Mouse (Mus musculus) megakaryocyte, adult 5-6 weeks (primary cell): ENCODE measurements around the gene Map7d1. TPM values are rescaled to one million over a fixed set of nuclear protein-coding genes. Genes with fewer than 3 reads are reported as not detected.
A peak's percentile ranks its signal among the peaks of the same experiment; 100 is the strongest.

ENCODE experiments used
- ATAC-seq: 2 replicates; pipeline ENCODE4 v1.8.0; 2016; ENCODE audit warnings: mild to moderate bottlenecking, inconsistent platforms; ENCODE audit not compliant: poor library complexity, severe bottlenecking
- total RNA-seq, 2 experiments: library from RNA; stranded (forward) in 1 of 2; stranded (reverse) in 1 of 2; fragments of 153-499, 151-499 nt in 1 of 2; fragments of 221-1000, 200-1000 nt in 1 of 2; gene quantifications; 2 replicates each; pipeline versions ENCODE4 v1.2.3 to v1.2.4; 2015 to 2017

Map7d1 gene
- total RNA-seq, 2 experiments from 2014 or later, result 43.9 to 71.3 TPM

DNA sequence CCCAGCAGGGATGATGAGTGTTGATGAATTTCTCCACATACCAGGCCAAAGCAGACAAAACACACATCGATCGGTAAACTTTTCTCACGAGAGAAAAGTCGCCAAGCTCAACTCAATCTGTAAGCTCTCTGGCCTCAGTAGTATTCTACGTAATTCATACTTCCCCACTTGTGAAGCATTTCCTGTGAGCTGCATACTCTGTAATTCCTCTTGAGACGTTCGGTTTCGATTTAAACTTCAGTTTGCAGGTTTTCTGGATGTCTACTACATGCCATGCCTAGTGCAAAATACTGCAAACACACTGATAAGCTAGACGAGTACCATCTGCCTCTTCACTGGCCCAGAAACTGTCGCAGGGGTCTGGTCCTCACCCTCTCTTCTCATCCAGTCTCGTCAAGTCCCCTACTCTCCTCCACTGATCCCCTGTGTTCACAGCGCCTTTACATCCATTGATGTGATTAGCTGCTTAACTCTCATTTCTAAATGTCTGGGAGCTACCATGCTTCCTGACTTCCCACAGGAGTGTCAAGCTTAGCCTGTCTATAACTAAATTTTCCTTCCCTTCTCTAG lies 51.4 kb downstream of the Map7d1 start:
- ATAC-seq, result no peak

DNA sequence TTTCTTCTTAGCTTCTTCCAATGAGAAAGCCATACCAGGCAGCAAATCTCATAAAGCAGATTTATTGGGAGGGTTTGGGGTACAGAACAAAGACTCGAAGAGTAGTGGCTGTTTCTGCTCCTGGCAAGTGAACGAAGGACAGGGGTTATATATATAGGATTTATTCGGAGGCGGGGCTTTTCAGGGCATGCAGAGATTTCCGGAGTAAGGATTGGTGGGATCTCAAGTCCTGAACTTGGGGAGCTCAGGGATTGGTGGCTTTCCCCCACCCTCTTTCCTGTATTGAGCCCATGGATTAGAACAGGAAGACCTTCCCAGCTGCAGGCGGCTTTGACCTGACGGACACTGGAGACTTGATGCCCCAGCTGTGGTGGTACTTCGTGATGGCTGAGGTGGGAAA lies 52.1 kb downstream of the Map7d1 start:
- ATAC-seq, result no peak

DNA sequence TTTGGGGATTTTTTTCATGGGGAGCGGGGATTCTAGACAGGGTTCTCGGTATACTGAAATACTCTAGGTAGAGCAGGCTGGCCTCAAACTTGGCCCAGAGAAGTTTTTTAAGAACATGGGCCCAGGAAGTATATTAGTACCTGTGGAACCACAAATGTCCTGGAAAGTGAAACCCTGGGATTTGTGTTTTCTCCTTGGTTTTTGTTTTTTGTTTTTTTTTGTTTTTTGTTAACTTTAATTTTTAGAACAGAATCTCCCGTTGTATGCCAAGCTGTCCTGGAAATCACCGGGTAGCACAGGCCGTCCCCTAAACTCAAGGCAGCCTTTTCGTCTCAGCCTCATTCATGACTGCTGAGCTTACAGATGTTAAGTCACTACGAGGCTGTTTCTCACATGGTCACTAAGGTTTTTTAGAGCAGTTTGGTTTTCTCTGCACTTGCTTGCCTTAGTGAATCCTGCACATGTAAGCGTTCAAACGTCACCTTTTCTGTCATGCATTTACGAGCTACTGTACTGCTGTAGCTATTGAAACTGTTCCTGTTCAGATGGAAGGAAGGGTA lies 52.7 kb downstream of the Map7d1 start:
- ATAC-seq, result no peak

DNA sequence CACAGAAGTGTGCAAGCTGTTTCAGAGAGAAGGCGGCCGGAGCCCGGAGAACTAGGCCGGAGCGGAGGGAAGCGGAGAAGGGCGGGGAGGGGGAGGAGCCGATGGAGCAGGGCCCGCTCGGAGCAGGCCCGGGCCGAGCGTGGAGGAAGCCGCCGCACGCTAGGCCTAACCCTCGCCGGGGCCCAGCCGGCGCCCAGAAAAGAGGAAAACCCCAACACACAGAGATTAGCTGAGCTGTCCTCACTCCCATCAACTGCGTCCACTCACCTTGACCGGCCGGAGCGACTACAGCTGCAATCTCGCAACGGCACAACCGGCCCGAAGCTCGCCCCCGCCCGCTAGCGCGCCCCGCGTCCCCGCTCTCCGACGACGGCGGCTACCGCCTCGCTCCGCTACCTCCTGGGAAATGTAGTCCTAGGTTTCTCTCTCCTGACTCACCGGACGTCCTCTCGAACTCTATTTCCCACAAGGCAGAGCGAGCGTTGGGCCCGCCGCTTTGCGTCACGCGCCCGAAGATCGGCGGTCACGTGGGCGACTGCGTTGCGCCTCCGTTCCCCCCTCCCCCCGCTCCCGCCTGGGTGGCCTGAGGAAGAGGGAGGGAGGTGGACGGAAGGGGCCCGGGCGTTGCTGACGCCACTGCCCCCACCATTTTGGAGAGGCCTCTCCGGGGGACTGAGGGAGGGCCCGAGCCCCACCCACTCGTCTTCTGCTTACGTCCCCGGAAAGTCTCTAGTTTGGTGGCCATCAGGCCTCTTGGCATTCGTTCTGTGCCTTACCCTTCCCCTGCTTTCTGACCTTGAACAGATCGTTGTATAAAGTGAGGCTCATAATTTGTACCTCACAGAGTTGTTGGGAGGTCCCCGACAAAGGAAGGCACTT lies 53.6 kb downstream of the Map7d1 start, which contains the start of gene Thrap3:
TSS of gene Thrap3 (minus strand) at position 458 of the 879 bp plus-strand sequence.
- peak; percentile 87 for ATAC-seq

DNA sequence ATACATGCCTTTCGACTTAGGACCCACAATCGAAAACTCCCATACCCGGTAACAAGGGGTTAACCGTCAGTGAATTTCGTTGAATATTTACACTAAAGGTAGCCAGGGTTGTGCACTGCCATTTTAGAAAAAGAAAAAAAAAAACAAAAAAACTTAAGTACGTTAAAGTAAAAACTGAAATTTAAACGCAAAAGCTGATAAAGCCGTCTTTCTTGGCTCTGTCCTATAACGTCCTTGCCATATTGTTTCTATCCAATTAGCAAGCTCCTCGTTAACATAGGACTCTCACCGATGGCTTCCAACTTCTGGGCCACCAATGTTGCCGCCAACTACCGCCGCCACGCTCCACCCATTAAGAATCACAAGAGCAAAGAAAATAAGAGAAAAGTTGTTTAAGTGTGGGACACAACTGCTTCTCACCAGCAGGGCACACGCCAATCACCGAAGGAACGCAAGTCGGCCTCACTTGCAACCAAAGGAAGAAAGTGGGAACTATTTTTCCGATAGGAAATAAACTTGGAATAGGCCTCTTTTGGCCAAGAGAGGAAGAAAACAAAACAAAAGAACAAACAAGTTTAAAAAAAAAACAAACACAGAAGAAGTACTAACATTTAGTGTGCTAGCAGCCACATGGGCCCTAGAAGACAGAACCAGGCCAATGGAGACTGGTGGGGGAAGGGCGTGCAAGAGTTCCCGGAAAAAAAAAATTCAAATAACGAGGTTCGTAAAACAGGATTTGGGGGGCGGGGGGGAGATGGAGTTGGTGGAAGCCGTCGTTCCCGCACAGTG lies 54.4 kb downstream of the Map7d1 start:
- ATAC-seq, result peak; percentile 8; the same call in 1 of the 2 replicates

DNA sequence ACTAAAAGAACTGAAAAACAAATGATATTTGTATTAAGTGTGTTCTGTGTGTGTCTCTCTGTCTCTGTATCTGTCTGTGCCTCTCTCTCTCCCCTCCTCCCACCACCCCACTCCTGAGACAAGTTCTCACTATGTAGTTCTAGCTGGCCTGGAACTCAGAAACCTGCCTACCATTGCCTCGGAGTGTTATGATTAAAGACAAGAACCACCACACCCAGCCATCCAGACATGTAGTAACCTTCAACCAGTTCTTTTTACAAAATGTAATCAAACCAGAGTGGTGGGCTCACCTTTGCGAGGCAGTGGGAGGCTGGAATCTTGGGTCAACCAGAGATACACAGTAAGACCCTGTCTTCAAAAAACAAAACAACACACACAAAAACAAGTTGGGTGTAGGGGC lies 55.5 kb downstream of the Map7d1 start:
- no peak for ATAC-seq

DNA sequence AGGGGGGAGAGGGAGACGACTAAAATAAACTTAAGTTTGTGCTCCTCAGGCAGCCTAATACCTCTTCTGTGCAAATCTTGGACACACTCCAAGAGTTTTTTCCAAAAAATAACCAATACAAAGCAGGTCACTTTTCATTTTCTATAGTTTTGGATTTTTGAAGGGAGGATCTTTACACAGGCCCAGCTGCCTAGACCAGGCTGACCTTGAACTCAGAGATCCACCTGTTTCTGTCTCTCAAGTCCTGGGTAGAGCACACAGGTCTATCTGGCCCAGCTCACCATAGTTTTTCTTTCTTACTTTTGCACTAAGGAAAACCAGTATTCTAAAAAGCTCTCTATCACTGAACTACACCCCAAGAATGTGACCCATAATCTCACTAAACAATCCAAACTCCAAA lies 56.1 kb downstream of the Map7d1 start:
- no peak for ATAC-seq

DNA sequence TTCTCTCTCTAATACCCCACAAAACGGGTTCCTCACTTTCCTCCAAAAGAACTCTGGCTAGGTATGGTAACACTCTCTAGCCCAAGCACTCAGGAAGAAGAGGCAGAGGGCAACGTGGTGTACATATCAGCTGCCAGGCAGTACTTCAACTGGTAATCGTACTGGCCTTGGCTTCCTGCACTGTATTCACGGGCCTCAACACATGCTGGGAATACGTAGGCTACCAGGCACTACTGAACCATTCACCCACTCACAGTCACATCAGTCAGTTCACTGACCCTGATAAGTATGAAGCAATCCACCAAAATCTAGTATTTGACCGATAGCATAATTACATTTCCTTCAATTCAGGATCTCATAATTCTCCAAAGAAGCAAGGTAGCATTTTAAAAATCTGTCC lies 56.6 kb downstream of the Map7d1 start:
- ATAC-seq, result no peak

DNA sequence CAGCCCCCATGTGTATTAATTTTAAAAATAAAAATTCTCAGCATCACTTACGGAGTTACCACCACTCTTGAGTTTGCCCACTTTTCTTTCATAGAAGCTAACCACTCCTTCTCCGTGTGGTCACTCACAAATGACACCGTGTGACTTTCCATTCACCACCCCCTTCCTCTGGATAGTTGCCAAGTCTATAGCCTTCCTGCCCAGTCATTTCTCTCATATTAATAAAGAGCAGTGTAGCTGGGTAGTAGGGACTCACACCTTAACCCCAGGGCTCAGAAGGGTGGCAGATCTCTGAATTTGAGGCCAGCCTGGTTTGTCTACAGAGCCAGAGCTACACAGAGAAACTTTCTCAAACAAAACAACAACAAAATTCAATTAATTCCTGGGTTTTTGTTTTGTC lies 58.7 kb downstream of the Map7d1 start:
- ATAC-seq, result peak; percentile 15; the same call in 1 of the 2 replicates

DNA sequence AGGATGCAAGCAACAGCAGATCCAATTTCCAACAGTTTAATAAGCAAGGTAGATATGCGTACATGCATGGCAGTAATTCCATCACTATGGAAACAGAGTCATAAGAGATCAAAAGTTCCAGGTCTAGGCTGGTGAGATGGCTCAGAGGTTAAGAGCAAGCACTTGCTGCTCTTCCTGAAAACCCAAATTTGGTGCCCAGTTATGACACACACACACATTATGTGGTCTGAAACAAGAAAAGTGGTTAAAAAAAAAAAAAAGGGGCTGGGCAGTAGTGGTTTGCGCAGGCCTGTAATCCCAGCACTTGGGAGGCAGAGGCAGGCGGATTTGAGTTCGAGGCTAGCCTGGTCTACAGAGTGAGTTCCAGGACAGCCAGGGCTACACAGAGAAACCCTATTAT lies 61.2 kb downstream of the Map7d1 start:
- ATAC-seq, result 0 out of 2 replicates have a peak, but pooled peaks have one; percentile 24

DNA sequence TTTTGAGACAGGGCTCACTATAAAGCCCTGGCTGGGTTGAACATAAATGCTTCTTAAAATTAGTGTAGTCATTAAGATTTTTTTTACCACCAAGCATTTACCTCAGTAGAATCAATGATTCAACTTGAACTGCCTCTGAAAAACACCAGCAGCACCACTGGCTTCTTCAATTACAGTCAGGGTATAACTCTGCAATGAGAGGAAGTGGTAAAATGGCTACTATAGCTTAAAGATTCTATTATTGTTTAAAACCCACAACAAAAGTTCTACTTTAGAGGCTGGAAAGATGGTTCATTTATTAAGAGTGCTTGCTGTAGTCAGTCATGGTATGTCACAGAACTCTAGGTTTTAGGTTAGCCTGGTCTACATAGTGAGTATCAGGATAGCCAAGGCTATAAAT lies 61.9 kb downstream of the Map7d1 start:
- no peak for ATAC-seq

DNA sequence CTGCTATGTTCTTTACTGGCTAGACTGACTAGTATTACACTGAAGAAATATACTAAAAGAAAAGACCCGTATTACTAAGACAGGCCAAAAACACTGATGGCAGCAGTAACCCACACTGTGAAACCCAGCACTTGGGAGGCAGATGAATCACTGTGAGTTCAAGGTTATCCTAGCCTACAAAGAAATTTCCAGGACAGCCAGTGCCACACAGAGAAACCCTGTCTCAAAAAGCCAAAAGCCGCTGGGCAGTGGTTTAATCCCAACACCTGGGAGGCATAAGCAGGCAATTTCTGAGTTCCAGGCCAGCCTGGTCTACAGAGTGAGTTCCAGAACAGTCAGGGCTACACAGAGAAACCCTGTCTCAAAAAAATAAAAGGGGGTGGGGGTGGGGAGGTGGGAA lies 65.5 kb downstream of the Map7d1 start:
- no peak for ATAC-seq

DNA sequence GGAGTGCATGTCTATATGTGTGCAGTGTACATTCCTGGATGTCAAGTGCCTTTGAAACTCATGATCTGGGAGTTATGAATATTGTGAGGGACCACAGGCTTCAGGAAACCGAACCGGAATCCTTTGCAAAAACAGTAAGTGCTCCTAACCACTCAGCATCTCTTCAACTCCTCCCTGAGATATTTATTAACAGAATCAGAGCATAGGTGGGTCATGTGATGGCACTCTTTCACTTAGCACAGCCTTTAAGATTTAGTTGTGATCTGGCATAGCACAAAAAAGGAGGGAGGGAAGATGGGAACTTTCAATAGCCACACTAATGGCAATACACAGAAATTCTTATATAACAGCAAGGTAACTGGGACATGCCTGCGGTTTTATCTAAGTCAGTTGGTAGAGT lies 69.0 kb downstream of the Map7d1 start:
- ATAC-seq, result no peak

DNA sequence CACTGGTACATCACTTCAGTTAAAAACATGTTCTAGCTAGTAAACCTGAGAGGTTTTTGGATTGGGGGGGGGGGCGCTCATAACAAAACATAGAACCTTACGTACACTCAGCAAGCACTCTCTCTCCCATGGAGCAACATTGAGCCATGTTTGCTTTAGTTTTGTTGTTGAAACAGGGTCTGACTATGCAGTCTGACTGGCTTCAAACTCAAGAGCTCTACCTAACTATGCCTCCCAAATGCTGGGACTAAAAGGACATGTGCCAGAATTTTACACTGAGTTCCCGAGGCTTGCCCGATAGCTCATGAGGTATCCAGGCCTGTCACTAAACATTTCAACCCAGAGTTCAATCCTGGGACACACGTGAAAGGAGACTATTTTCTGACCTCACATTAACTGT lies 73.1 kb downstream of the Map7d1 start:
- ATAC-seq, result no peak

Other genes with a start within 250 kb of the Map7d1 start
- gene Csf3r, start 231.8 kb downstream of the Map7d1 start, total RNA-seq (2015), result 214 and 215 TPM in 2 replicates
- 103 and 121 TPM in 2 replicates for gene Csf3r, start 231.8 kb downstream of the Map7d1 start, total RNA-seq (2017)
- gene Mrps15, start 209.4 kb downstream of the Map7d1 start, total RNA-seq (2015), result 120 and 147 TPM in 2 replicates
- gene Mrps15, start 209.4 kb downstream of the Map7d1 start, total RNA-seq (2017), result 64.5 and 68.3 TPM in 2 replicates
- gene Oscp1, start 197.8 kb downstream of the Map7d1 start, total RNA-seq (2015), result 0.75 and 0.83 TPM in 2 replicates
- 4.0 and 5.7 TPM in 2 replicates for gene Oscp1, start 197.8 kb downstream of the Map7d1 start, total RNA-seq (2017)
- gene Lsm10, start 159.7 kb downstream of the Map7d1 start, total RNA-seq (2015), result 47.3 and 54.9 TPM in 2 replicates
- gene Lsm10, start 159.7 kb downstream of the Map7d1 start, total RNA-seq (2017), result 19.3 and 21.7 TPM in 2 replicates
- gene Stk40, start 152.4 kb downstream of the Map7d1 start, total RNA-seq (2015), result 20.8 and 21.4 TPM in 2 replicates
- 22.5 and 32.8 TPM in 2 replicates for gene Stk40, start 152.4 kb downstream of the Map7d1 start, total RNA-seq (2017)
- gene Eva1b, start 108.6 kb downstream of the Map7d1 start, total RNA-seq (2015), result 0.82 and 1.1 TPM in 2 replicates
- gene Eva1b, start 108.6 kb downstream of the Map7d1 start, total RNA-seq (2017), result 0.24 and 1.3 TPM in 2 replicates
- gene Sh3d21, start 92.9 kb downstream of the Map7d1 start, total RNA-seq (2015), result not detected in 2 replicates
- 0.12 TPM in 1 of 2 replicates, not detected in the other for gene Sh3d21, start 92.9 kb downstream of the Map7d1 start, total RNA-seq (2017)
- gene Thrap3, start 53.6 kb downstream of the Map7d1 start, total RNA-seq (2015), result 115 and 119 TPM in 2 replicates
- 248 and 291 TPM in 2 replicates for gene Thrap3, start 53.6 kb downstream of the Map7d1 start, total RNA-seq (2017)
- gene Trappc3, start 6.0 kb upstream of the Map7d1 start, total RNA-seq (2015), result 30.1 and 40.9 TPM in 2 replicates
- 56.3 and 58.6 TPM in 2 replicates for gene Trappc3, start 6.0 kb upstream of the Map7d1 start, total RNA-seq (2017)
- gene Col8a2, start 30.4 kb upstream of the Map7d1 start, total RNA-seq (2015), result not detected in 2 replicates
- gene Col8a2, start 30.4 kb upstream of the Map7d1 start, total RNA-seq (2017), result not detected in 2 replicates
- gene Adprhl2, start 65.4 kb upstream of the Map7d1 start, total RNA-seq (2015), result 5.6 and 8.2 TPM in 2 replicates
- 10.7 and 21.7 TPM in 2 replicates for gene Adprhl2, start 65.4 kb upstream of the Map7d1 start, total RNA-seq (2017)
- gene Tekt2, start 69.3 kb upstream of the Map7d1 start, total RNA-seq (2015), result 0.38 TPM in 1 of 2 replicates, not detected in the other
- gene Tekt2, start 69.3 kb upstream of the Map7d1 start, total RNA-seq (2017), result not detected in 2 replicates
- gene Ago3, start 173.2 kb upstream of the Map7d1 start, total RNA-seq (2015), result 10.0 and 11.2 TPM in 2 replicates
- 6.1 and 8.4 TPM in 2 replicates for gene Ago3, start 173.2 kb upstream of the Map7d1 start, total RNA-seq (2017)
- gene Ago1, start 212.2 kb upstream of the Map7d1 start, total RNA-seq (2015), result 7.7 and 9.4 TPM in 2 replicates
- 10.7 and 11.4 TPM in 2 replicates for gene Ago1, start 212.2 kb upstream of the Map7d1 start, total RNA-seq (2017)